Mouse (Mus musculus) right cerebral cortex, postnatal 14 days (tissue): Measurements from ENCODE around the gene Larp4.

Experiments
- DNase-seq: peaks from one replicate; pipeline ENCODE4 v3.0.0; 2022

Gene Larp4

DNA sequence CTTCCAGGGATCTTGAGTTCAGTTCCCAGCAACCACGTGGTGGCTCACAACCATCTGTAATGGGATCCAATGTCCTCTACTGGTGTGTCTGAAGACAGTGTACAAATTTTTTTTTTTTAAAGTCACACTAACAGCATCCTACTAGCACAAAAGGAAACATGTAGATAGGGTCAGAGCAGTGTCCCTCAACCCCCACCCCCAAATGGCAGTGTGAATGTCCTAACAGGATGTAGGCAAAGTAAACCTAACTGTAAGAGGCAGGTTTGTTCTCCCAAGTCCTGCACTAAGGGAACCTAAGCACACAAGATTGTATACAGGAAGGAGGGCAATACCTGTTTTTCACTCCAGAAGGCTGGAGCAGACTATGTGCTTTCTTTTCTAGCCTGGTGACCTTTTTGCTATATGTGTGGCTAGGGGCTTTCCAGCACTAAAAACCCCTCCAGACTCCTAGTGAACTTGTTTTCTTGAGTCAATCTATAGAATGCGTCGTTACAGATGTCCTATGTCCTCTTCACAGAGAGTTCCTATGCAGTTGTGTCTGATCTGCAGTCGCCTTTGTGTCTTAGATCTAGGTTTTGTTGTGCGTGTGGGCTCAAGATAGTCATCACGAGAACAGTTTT, 48.5 kb downstream of the Larp4 start:
- DNase-seq: no peak

DNA sequence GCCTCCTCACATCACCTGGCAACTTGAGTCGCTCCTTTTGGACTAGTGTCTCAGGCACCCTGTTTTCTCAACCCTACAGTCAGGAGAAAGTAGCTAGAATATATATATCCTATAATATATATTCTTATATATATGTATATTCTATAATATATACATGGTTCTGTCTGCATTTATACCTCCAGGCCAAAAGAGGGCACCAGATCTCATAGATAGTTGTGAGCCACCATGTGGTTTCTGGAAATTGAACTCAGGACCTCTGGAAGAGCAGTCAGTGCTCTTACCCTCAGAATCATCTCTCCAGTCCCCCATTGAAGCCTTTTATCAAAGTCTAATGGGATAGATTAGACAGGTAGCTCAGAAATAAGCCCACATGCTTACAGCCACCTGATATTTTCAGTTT, 51.3 kb downstream of the Larp4 start:
- no peak for DNase-seq

DNA sequence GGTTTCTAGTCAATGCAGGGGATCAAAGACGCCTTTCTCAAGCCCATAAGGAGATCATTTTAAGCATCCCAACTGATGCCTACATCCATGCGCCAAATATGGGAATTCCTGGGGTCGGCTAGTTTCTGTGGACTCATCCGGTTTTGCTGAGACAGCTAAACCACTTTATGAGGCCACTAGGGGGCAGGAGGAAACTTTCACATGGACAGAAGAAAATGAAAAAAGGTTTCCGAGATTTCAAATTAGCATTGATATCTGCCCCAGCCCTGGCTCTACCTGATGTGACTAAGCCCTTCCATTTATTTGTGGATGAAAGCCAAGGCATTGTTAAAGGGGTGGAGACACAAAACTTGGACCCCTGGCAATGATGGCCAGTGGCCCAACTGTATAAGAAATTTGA, 53.1 kb downstream of the Larp4 start:
- peak; percentile 37 for DNase-seq

DNA sequence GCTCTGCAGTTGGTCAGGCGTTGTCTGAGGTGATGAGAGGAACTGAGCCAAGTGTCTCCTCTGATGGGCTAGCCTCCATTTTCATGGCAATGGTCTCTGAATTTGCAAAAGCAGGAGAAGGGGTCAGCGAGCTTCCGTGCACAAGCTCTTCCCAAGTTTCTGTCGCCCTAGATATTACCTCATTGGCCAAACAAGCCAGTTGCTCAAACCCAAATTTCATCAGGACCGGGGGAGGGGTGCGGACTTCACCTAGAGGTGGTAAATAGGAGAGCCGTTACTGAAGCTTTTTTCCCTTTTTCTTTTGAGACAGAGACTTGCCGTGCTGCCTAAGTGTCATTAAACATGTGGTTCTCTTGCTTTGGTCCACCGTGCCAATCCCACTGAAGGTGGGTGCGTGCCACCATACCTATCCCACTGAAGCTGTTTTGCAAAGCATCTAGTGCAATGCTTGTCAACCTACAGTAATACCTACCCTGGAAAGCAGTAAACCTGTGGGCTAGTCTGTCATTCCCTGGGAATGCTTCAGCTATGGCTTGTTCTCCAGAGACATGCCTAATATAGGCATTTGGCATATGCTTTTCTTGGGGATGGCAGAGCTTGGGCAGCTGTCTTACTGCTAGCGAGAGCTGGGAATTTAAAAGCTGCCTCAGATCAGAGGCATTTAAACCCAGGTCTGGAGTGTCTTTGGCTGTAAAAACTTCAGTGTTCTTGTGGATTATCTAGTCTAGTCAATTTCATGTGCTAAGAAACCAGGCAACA, 55.4 kb downstream of the Larp4 start:
- no peak for DNase-seq

DNA sequence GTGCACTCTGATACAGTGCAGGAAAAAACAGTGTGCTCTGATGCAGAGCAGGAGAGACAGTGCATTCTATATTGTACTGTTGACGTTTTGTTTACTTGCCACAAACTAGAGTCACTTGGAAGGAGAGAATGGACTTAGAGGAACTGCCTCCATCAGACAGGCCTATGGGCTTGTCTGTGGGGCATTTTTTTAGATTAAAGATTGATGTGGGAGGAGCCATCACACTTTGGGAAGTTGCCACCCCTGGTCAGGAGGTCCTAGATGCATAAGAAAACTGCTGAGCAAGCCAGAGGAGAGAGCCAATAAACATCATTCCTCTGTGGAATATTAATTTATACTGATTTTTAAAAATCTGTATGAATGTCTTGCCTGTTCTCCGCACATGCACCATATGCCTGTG, 58.3 kb downstream of the Larp4 start:
- no peak for DNase-seq

DNA sequence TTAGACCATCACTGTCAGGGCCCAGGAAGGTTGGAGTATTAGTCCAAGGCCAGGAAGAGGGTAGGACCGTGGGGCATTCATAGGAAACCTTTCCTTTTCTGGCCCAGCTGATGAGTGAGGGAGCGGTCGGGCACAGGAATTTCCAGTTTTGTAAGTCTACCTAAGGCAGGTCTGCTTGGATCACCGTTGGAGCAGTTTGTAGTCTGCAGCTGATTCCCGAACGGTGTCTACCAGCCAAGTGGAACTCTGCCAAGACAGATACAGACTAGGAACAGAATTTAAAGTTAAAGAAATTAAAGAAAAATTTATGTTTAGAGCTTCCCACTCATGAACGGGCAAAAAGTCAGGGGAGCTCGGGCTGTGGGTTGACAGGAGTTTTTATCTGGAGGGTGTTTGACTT, 59.6 kb downstream of the Larp4 start:
- no peak for DNase-seq

DNA sequence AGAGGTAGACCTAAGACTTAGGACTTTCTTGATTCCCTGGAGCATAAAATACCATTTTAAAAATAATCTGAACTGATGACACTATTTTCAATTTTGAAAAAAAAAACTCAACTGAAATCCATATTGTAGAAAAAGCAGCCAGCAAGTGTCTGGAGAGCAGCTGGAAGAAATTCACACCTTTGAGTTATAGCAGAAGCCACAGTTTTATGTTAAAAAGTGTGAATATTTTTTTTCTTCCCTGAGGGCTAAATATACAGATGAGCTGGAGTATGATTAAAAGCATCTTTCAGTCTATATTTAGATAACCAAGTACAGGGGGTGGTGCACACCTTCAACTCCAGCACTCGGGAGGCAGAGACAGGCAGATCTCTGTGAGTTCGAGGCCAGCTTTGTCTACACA, 60.0 kb downstream of the Larp4 start:
- no peak for DNase-seq

DNA sequence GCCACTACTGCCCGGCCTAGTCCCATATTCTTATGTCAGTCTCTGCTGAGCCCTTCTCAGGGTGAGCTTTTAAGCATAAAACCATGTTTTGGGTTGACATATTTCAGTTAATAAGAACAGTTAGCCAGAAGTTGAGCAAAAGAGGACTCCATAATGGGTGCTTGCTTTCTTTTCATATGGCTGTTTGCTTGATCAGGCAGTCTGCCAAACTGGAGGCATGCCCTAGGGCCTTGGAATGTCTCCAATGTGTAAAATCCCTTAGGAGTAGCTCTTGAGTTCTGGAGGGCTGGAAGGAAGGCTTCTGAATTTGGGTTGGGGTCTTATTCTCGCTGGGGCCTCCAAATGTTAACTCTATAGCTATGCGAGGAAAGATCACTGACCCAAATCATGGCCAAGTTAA, 62.7 kb downstream of the Larp4 start:
- DNase-seq: no peak

DNA sequence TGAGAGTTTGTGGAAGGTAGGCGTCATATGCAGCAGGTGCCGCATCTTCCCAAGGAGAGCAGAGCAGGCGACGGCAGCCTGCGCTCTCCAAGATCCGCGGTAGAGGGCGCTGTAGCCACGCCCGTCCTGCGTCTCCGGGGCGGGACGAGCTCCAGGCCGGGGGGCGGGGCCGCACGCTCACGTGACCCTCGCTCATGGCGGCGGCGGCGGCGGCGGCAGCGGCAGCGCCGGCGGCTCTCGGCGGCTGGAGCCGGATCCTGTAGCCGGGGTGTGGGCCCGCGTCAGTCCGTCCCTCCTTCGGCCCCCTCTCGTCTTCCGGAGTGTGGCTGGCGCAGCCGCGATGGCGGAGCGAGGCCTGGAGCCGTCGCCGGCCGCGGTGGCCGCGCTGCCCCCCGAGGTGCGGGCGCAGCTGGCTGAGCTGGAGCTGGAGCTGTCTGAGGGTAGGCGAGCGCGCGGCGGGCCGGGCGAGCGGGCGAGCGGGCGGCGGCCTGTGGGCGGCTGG, 68.7 kb downstream of the Larp4 start, which contains the start of gene Dip2b:
Gene Dip2b (plus strand): TSS at position 195 of the 502 bp plus-strand sequence.
- peak; percentile 99 for DNase-seq

DNA sequence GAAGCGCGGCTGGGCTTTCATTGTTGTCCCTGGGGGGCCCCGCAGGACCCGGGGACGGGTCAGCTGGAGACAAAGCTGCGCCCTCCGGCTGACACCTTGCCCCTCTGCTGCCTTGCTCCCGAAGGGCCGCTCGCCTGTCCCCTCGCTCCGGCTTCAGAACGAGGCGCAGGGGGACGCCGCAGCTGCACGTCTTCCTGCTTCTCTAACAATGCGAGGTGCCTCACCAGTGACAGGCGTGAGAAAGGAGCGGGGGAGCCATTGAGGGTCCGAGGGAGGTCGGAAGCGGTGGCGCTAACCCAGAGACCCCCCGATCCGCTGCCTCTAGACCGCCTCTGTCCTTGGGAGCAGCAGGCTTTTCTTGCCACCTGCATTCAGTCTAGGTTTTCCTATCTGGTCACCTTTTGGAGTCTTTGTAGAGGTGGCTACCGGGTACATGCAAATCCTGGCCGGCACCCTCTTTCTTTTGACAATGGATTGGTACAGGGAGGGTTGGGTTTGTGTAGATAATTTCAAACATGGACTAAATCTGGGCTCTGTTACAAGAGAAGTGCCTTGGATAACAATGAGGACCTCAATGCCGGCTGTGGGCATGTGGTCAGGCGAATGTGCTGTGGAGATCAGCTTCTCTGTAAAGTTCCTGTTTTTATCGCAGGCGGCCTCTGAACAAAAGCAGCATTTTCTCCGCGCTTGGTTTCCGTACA, 69.3 kb downstream of the Larp4 start:
- DNase-seq: peak; percentile 47

DNA sequence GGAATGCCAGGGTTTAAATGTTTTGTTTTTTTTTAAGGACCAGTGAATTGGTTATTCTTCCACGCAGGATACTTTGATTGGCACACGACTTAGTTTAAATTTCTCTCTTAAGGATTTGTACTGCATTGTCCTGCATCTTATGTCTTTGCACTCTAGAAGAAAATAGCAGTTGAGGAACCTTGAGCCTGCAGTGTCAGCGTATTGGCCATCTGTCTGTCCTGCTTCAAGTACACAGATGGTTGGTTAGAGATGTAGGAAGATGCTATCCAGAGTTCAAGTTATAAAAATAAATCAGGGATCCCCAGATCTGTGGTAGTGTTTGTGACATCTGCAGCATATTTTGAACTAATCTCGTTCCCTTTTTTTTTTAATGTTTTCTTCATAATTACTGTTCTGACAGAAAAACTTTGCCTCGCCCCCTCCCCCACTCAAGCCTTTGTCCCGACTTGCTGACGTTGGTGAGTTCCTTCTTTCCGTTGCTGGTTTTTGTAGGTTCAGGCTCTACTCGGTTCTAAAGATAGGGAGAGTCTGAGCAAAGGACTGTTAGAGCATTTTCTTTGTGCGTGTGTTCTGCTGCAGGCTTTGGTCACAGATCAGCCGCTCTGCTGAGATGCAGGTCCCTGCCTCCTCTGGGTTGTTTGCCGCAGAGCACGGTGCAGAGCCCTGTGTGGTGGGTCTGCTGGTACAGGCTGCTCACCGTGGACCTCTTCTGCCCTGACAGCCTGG, 70.8 kb downstream of the Larp4 start:
- no peak for DNase-seq

DNA sequence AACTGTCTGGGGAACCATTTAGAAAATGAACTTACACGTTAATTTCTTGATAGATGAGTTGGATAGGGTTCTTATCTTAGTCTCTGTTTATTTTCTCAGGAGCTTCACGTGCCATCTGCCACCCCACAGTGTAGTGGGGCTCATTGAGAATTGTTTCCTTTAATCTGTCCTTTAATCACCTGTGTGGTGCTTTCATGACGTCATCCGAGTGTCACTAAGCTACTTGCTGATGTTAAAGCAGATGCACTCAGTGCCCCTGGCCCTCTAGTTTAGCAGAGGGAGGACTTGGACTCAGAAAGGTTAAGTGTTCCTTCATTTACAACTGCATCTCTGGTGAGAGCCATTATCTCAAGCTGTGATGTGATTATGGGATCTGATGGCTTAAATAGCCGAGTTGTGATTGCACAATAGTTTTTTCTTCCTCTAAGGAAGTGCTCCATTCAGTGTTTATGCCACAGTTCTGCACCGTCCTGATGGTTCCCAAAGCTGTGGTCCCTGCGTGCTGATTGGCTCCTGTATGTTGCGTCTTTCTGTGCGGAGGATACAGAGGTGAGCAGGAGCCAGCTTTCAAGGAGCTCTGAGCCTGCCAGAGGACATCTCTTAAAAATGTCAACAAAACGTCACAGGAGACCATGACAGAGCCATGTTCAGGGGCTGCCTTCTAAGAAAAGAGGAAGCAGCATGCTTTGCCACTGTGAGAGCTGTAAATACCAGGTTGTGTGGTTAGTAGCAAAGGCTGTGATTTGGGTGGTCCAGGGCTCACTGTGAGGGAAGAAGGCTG, 71.6 kb downstream of the Larp4 start:
- DNase-seq: no peak

DNA sequence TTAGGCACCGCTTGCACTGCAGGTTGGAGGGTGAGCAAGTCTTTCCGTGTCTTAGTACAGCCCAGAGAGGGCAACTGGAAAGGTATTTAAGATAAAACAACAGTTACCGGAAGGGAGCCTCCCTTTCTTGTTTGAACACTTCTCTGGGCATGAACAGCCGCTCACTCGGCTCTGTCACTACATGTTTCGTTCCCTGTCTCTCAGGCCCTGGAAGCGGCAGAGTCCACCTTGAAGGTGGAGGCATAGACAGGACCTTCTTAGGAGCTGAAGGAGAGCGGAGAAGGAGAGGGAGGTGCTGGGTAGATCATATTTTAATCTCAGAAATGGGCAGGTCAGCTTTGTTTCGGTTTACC, 72.2 kb downstream of the Larp4 start:
- no peak for DNase-seq

DNA sequence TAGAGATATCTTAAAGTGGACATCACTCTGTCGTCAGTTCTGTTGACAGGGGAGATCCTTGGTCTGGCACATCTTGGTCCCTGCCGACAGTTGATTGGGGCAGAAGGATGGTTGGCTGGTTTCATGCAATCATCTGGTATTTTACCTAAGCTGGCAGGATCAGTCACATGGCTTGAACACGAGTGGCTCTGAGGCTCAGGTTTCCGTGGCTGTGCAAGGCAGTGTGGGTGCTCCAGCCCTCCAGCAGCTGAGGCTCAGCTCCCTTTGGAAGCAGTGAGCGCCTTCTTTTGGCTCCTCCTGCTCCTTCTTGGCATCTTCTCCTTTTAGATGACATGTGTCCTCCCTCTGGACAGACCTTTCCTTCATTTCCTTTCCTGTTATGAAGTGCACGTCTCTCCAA, 75.7 kb downstream of the Larp4 start:
- DNase-seq: no peak

DNA sequence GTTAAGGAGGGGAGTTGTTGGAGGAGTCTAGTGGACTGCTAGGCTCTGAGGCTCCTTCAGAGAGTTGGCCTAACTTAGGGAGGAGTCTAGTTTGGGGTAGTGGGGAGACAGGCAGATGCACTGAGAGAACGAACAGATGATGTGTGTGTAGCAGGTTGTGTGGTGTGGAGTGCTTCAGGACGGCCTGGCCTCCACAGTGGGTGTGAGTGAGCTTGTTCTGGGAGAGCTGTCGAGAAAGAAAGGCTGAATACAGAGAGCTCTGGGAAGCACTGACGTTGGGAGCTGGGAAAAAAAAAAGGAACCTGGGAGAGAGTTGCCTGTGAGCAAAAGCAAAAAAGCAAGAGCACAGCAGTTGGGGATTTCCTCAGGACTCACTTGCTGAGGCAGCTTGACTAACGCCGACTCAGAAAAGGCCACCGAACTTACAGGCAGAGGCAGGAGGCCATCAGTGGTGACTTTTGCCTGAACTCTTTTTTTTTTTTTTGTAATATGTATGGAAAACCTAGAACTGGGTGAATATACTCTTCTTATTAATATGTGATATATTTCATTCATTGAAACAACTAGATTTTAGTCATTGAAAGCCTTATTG, 79.7 kb downstream of the Larp4 start:
- no peak for DNase-seq

DNA sequence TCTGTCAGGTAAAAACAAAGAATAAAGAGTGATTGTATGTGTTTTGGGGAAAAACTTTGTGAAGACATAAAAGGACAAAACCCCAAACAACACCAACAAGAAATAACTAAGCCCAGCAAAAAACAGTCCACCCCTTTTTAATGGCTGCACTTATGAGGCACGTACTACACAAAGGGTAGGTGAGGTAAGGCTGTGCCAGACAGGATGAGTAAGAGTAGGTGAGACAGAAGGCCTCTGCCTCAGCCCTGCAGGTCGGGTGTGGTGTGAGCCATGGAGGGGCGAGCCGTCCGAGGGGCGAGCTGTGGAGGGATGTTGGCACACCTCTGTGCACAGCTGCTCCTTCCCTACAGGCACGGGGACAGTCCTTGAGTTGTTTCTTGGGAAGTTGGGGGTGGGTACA, 81.1 kb downstream of the Larp4 start:
- no peak for DNase-seq

DNA sequence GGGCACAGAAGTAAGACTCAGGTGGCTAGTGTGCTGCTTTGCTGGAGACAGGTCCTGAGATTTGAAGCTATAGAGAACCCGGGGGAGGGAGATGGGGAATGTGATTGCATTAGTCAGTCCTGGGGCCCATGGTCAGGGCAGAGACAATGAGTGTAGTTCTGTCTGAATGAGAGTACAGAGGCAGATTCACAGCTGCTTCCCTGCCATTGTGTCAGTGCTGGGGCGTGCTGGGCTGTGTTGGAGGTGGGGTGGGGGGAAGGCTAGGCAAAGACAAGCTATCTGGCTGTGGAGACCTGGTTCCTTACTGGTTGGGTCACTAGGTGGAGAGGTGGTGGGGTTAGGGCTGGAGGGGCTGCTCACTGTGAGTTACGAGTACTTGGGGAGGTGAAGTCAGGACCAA, 82.9 kb downstream of the Larp4 start:
- DNase-seq: no peak

DNA sequence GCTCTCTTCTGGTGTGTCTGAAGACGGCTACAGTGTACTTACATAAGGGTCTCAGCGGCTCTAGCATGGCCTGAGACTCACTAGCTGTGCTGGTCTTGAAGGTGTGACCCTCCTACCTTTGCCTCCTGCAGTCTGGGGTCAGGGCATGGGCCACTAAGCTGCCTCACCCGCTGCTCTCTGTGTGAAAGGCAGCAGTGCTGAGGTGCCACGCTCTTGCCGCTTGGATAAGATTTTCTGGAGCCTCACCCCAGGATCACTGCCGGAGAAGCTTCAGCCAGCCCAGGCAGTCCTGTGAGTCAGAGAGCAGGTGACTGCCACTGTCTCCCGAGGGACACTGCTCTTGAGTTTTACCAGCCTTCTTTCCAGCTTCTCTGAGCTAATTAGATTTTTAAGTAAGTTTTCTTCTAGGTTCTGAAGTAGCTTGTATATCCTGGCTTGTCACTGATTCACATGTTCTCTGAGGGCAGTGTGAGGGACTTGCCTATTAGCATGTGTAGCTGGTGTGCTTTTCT, 86.6 kb downstream of the Larp4 start:
- no peak for DNase-seq

DNA sequence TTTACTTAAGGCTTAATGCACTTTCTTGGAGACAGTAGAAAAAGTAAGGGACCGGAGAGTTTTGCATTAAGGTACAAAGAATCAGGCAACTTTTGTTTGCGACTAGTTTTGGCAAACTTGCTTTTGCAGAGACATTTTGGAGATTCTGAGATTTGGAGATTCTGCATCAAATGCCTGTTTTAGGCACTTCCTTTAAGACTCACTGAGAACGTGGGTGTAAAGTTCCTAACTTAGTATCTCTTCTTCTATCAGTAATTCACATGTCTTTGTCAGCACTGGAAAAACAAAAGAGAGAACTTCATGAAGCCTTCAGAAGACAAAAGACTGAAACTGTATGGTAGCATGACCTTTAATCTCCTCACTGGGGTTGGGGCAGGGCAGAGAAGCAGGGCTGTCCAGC, 87.8 kb downstream of the Larp4 start:
- DNase-seq: no peak

DNA sequence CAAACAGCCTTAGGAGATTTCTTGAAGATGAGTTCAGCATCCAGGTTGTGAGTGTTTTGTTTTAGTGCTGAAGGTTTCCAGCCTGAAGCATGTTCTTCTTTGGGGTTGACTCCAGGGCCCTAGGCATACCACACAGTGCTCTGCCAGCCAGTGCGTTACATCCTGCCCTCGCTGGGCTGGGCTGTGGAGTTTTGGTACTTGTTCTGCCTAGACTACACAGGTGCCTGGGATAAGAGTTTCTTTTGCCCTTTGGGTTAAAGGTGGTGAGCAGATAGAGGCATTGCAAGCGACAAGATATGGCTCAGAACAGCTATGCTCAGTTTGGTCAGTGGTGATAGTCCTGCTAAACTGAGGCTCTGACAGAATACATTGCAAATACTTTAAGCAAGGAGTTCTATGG, 88.3 kb downstream of the Larp4 start:
- no peak for DNase-seq

DNA sequence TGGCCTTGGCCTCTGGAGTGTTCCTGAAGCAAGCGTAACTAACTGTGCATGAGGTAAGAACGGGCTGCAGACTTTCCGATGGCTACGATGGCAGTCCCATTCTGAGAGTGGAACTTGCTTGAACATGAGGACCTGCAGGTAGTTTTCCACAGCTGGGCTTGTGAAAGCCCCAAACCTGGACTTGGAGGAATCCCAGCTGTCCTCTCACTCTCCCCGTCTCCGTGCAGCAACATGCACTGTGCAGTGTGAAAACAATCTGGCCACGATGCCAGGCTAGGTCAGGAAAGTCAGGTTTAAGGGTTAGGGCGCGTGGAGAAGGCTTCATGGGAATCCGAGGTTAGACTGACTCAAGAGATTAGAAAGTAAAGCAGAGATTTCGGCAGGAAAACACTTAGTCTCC, 89.0 kb downstream of the Larp4 start:
- no peak for DNase-seq
